Mouse (Mus musculus) adrenal gland (tissue): ENCODE results near the gene Mpped2.

Experiments
- intact Hi-C: fragments of 180-260 bp; cut with DNase I; formaldehyde crosslinking; loops from one replicate; pipeline ENCODE4 v1.15.1; 2025

The Mpped2 gene

DNA sequence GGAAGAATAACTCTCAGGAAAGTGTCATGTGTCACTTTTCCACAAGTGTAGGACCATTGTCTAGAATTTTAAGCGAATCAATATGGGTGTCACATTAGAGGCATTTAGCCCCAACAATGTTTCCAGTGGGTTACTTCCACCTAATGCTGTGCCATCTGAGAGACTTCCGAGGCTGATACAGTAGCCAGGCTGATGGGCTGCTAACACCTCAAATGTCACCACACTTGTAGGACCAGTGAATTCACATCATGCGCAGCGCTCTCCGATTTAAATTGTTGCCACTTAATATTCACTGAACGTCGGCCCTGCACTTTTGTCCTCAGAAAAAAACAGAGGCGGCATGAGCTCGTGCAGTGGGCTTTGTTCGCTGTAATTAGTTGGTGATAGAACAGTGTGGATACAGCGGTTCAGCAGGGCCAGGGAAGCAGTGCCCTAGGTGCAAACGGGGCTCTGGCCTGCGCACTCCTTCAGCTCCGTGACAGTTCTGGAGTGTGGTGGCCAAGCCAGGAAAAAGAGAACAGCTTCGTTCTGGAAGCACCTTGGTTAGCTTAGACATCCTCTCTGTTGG is 42.8 kb downstream of the Mpped2 start:
- intact Hi-C loops, result no loop called here

- intact Hi-C loops, result no loop called here
Measured at GRCm38 (mm10) chr2:106738951-106739350, 45.9 kb downstream of the Mpped2 start.

GRCm38 (mm10) chr2:106744086-106744485 is 51.0 kb downstream of the Mpped2 start:
- intact Hi-C loops, result no loop called here

DNA sequence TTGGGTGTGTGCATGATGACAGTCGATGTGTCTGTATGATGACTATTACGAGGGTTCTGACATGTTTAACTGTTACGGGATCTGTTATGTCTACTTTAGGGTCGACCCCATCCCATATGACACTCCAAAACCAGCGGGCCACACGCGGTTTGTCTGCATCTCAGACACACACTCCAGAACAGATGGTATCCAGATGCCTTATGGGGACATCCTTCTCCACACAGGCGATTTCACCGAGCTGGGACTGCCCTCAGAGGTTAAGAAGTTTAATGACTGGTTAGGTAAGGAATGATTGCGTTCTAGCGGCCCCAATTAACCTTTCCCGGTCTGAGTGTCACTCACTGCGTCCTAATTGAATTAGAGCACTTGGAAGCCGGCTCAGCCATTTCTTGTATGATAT is 51.5 kb downstream of the Mpped2 start:
- intact Hi-C loops, result no loop called here

DNA sequence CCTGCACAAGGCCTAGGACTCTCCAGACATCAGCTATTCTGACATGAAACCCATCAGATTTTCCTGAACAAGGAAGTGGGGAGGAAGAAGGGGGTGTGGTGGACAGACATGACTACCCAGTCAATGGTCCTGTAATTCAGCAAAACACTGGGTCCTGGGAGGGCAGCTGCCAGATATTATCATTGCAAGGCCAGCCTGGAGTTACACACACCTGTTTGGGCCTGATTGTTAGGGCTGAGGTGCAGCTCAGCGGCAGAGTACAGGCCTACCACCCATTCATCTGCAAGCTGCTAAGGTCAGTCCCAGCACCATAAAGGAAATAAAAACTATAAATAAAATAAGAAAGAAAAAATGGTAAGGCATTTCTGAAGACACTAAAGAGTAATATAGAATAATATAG is 52.3 kb downstream of the Mpped2 start:
- intact Hi-C loops, result no loop called here

DNA sequence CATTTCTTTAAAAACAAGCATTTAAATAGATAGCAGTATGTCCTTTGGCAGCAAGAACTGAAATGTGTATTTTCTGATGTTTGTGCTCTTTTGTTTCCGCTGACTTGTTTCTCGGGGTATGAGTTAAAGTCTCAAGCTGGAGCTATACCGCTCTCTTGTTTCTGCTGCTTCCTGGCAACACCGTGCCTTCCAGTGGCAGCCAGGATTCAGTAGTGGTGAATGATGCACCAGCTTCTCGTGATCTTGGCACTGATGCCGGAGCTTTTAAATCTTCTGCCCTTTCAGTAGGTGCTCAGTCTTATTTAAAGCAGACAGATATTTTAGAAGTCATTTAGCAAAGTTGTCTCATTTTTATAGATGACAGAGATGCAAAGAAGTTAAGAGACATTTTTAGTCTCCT is 53.1 kb downstream of the Mpped2 start:
- intact Hi-C loops, result no loop called here

- intact Hi-C loops, result no loop called here
Measured at GRCm38 (mm10) chr2:106746905-106747304, 53.8 kb downstream of the Mpped2 start.

DNA sequence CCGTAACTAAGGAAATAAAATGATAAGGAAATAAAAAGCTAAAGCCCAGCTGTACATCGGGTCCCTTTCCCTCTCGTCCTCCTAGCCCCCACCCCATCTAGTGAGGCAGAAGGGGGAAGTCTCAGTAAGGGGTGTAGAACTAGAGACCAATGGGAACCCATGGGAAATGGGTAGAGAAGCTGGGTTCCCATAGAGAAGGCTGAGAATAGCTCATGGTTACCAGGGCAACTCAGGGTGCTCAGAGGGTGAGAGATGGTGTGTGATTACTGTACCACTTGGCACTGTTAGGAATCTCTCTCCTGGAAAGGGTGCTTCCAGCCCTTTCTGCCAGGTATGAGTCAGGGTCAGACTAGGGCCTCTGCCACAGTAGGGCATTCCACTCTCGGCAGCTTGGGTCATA is 54.3 kb downstream of the Mpped2 start:
- intact Hi-C loops, result no loop called here

DNA sequence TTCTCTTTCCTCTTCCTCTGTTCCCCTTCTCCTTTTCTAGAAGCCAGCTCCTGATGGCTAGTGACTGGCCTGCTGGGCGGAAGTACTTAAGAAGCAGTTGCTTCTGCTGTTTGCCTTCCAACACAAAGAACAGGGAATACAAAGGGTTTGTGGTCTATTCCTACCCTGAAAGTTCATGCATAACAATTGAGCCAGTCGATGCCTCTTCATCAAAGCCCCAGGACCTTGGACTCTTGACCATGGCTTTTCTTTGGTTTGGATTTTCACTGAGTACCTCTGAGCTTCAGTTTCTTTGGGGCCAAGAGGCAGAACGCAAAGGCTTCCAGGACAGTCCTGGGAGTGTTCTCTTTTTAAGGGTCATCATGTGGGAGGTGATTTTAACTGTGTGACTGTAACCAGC is 57.8 kb downstream of the Mpped2 start:
- intact Hi-C loops, result no loop called here

GRCm38 (mm10) chr2:106753703-106754102 is 60.6 kb downstream of the Mpped2 start:
- intact Hi-C loops, result no loop called here

DNA sequence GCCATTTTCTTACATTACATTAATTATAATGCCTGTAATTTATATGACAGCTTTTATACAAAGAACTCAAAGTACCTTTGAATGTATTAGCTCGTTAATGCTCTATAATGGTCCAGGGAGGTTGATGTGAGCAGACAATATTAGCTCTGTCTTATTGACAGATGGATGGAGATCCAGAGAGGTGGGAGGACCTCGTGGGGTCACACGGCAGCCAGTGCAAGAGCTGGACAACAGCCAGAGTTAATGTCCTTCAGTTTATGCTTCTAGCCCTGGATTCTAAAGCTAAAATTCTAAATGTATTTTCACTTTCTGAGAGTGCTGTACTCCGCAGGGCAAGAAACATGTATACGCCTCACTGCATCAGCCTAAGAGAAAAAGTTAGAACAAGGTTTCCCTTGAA is 61.6 kb downstream of the Mpped2 start:
- intact Hi-C loops, result no loop called here

- intact Hi-C loops, result no loop called here
Measured at GRCm38 (mm10) chr2:106756354-106757103, 63.5 kb downstream of the Mpped2 start.

DNA sequence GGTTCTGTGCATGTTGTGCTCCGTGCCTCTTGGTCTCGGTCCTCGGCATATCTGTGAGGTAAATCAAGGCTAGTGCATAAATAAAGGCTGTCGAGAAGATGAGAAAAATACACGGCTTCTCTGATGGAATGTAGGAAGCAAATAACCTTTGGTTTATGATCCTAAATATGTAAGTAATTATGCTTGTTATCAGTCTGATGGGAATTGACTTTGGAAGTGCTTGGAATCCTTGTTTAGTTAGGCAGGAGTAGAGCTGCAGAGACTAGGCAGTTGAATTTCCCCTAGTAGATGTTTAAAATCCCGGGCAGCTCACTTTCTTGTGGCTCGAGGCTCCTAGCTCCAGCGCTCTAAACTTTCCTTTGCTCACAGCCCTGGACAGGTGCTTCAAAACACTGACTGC is 69.9 kb downstream of the Mpped2 start:
- intact Hi-C loops, result no loop called here

- intact Hi-C loops, result no loop called here
Measured at GRCm38 (mm10) chr2:106769236-106769635, 76.2 kb downstream of the Mpped2 start.

GRCm38 (mm10) chr2:106772643-106773042 is 79.6 kb downstream of the Mpped2 start:
- intact Hi-C loops, result no loop called here

DNA sequence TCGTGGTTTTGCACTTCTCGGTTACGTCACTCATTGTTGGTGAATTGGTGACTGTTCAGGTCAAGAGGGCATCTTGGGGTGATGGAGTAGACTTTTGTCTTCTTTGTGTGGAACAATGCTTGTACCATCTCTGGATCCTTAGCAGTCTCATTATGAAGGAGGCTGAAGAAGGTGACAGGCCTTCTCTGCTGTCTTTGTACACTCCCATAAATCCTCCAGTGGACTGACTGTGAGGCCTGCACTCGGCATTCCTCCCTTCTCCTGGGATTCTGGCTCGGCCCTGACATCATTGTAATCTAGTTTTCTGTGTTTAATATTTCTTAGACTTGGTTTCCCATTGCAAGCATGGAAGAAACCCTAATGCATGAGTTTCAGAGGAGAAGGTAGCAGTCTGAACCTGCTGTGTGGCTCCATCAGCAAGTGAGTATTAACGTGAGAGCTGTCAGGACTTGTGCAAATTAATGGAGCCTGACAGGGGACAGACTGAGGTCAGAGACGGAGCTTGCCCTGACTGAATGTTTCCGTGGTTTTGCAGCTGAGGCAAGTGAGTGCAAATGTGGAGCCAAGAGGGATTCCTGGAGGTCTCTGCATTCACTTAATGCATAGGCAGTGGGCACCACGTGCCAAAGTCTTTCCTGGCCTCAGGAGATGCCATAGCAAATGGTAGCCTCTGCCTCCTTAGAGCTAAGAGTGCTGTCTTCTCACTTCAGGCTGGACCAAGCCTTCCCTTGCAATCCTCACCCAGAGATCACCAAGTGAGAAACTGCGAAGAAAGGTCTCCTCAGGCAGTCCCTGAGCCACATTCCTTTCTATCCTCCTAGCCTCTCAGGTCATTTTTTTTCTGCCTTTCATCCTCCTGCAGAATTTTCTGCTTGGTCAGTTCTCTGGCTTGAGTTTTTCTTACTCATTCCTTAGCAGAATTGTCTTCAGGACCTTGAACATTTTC is 81.5 kb downstream of the Mpped2 start:
- intact Hi-C loops, result no loop called here

DNA sequence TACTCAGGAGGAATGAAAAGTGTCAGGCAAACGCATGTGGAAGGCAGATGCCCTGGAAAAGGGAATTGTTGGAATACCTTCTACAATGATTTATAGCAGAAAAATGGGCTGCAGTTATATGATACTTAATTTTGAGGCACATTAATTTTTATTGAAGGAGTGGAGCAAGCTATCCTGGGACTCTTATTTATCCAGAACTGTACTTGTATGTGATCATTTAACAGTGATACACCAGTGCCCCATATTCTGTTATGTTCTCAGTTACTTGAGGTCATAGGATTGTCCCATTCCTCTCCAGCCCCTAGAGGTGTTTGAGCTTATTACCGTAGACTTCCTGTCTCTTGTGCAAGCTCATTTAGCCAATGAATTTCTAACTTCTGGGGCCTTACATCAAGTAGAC is 82.9 kb downstream of the Mpped2 start:
- intact Hi-C loops, result no loop called here

DNA sequence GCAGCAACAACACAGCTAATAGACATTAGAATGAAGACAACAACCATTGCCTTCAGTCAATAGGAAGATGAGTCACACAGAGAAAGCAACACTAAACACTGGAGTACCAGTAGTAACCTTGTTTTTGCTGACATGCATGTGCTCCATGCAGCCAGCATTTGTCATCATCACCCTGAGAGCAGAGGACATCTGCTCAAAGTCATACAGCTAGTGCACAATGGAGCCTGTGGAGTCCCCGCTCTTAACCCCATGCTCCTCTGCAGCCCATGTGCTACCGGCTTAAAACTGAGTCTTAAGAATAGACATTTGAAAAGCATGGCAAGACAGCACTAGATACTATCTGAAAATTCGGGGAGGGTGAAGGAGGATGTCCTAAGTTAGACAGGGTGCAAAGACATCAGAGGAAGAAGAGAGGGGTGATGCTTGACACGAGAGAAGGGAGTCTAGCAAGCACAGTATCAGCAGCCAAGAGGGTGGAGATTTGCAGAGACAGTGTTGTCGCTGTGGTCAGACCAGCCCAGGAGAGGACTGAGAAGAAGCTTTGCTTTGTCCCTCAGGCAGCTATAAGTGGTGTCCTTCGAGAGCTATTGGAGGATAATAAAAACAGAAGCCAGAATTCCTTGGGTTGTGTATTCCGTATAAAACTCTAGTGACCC is 85.9 kb downstream of the Mpped2 start:
- intact Hi-C loops, result no loop called here

DNA sequence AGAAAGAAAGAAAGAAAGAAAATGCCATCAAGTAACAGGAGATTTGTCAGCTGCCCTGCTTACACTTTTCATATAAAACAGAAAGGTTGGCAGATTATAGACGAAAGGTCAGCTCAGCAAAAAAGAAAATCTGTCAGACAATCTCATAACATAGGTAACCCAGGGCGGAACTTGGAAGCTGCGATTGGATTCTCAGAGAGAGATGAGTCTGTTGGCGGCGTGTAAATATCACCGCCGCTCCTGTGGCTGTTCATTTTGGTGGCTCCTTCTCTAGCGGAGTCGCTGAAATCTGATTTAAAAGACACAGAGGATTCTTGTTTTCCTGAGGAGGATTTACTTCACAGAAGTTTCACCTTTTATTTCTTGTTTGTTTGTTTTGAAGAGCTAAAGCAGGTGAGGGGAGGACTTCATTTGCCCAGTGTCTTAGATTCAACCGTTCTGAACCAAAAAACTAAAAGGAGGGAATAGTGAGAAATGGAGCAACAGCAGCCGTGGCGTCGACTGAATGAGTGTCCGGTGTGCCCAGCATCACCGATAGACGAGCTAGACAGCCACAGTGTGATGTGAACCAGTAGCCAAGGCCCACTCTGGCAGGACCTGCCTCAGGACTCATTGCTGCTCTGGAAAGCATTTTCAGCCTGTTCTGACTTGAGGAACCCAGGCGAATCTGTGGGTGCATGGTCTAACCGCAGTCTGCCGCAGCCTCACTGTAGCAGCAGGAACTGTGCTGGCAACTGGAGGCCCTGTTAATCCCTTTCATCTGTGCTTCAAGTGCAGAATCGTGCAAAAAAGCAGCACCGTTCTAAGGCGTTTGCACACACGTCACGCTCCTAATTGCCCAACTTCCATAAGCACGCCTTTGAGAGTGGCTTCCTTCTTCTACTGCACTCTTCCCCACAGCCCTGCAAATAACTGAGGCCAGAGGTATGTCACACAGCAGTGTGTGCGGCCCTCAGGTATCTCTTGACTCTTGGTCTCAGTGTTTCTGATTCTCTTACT is 88.4 kb downstream of the Mpped2 start:
- intact Hi-C loops, result no loop called here

GRCm38 (mm10) chr2:106783311-106783710 is 90.2 kb downstream of the Mpped2 start:
- intact Hi-C loops, result no loop called here
